Mouse (Mus musculus): ENCODE results near the gene Ndufa4l2.

GRCm38 (mm10) chr10:127544375-127544774 is 29.6 kb downstream of the Ndufa4l2 start:
- TF ChIP-seq POLR2A (IDR thresholded peaks at IDR 0.05; ENCODE audit: borderline replicate concordance, extremely low read depth, insufficient read depth, insufficient read length, poor library complexity, severe bottlenecking) (no peak), CTCF (IDR thresholded peaks at IDR 0.05; ENCODE audit: borderline replicate concordance, extremely low read depth, insufficient read depth, insufficient read length) (no peak)

Measured in brain, embryonic 14.5 days (tissue).